Mouse (Mus musculus) erythroid progenitor cell, adult 5-6 weeks (primary cell): ENCODE results near the gene Snx21. TPM values are rescaled to one million over a fixed set of nuclear protein-coding genes. Genes with fewer than 3 reads are reported as not detected.

ENCODE experiments used
- ATAC-seq: replicated peaks from 2 replicates; pipeline ENCODE4 v1.8.0; 2016; ENCODE audit warnings: moderate number of reproducible peaks, mild to moderate bottlenecking, moderate TSS enrichment, inconsistent platforms; ENCODE audit not compliant: poor library complexity, low FRiP score, severe bottlenecking
- total RNA-seq, 2 experiments: library from RNA; stranded (forward) in 1 of 2; stranded (reverse) in 1 of 2; fragments of 150-400 nt in 1 of 2; fragments of 186-747, 209-891 nt in 1 of 2; gene quantifications; 2 replicates each; pipeline versions ENCODE4 v1.2.3 to v1.2.4; 2015 to 2017; ENCODE audit warnings: low replicate concordance in 2 of 2

Gene Snx21
- not detected in 2 replicates for total RNA-seq (2015; ENCODE audit: low replicate concordance)
- 0.13 TPM in 1 of 2 replicates, not detected in the other for total RNA-seq (2017; ENCODE audit: low replicate concordance)

DNA sequence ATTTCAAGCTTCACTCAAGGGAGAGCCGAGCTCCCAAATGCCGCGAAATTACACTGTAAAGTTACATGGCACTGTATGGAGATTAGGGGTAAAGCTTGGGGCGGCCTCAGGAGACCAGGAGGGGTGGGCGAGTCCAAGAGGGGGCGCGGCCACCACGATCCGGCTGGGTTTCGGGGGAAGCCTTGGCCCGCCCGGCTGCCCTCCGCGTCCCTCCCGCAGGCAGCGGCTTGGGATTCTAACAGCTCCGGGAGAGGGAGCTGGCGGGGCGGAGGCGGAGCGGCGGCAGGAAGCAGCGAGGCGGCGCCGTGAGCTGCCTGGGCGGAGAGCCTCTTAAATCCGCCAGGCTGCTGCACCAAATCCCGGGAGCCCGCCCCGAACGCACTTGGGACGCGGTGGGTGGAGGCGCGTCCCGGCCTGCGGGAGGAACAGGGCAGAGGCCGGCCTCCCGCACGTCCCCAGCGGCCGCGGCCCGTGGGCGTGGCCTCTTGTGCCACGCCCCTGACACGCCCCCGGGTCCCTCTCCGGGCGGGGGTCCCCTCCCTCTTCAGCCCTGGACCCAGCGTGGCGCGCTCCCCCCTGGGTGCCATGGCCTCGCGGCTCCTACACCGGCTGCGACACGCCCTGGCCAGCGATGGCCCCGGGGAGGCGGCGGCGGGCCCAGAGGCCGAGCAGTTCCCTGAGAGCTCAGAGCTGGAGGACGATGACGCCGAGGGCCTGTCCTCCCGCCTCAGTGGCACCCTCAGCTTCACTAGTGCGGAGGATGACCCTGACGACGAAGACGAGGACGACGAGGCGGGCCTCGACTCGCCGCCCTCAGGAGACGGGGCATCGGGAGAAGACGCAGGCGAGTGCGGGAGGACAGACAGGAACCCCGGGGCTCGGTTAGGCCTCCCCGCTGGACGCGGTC lies at the start of gene Snx21:
Gene Snx21 (plus strand): TSS at position 343 of the 907 bp plus-strand sequence.
- ATAC-seq: peak; percentile 84

DNA sequence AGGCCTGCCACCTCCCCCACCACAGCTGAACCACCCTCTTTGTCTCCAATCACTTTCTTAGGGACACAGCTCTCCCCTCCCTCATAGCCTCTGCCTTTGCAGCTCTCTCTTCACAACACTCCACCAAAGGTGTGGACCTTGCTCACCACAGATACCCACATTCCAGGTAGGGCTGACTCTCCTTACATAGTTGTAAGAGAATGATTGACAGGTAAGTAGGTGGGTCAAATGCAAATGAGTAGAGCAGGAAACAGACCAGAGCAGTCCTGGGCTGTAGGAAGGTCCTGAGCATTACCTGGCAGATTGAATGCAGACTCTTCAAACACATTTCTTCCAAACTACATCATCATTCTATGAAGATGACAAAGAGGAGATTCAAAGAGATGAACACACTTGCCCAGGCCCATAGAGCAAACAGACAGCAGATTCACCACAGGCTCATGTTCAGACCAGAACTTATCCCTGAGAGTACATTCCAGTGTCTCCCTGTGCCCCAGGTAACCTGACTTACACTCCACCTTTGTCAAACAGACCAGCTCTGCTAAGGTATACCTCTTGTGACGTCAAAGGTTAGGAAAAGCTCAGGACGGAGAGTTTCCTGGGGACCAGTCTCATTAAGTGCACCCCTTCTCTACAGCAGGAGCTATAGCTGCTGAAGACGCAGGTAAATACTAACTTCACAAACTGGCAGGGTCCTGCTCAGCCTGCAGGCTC lies 48.1 kb upstream of the Snx21 start:
- no peak for ATAC-seq

- no peak for ATAC-seq
Observed at GRCm38 (mm10) chr2:164739876-164740275, 45.7 kb upstream of the Snx21 start.

- ATAC-seq: no peak
Observed at GRCm38 (mm10) chr2:164744987-164745386, 40.6 kb upstream of the Snx21 start.

DNA sequence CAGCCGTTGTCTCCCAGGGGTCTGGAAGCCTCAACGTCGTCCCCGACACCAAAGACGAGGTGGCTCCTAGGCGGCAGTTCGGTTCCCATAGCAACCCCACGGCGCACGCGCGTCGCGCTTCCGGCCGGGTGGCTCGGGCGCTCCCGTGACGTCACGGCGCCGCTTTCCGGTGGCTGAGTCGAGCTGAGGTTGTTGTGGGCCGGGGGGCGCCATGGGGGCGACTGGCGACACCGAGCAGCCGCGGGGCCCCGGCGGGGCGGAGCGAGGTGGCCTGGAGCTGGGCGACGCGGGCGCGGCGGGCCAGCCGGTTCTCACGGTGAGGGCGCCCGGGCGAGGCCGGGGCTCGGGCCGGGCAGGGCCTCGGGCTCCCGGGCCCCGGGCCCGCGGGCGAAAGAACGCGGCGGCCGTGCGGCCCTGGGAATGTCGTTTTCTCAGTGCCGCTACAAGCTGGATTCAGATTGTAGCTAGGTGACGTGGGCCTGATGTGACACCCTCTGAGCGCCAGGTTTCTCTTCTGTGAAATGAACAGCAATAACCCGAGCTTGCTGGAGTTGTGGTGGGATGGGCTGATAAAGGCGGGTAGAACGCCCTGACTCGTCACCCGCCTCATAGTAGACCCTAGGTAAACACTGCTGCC lies 39.7 kb upstream of the Snx21 start, which contains the start of the genes Wfdc3 and Dnttip1:
Gene Wfdc3 (minus strand): TSS at position 89 of the 637 bp plus-strand sequence.
Gene Dnttip1 (plus strand): TSS at position 141 of the 637 bp plus-strand sequence.
- ATAC-seq: peak; percentile 83

DNA sequence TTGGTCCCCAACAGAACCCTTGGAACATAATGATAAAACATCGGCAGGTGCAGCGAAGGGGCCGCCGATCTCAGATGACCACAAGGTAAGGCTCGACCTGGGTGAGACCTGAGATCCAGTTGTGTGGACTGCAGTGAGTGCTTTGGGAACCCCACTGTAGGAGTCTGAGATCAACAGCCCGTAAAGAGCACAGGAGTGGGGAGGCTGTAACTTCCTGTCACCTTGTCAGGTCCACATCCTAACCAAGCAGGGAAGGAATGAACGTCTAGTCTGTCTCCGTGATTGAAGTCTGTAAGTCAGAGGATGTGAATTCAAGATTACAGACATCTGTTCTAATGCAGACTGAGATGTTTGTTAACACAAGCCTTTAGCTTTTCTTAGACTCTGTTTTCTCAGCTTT lies 38.9 kb upstream of the Snx21 start:
- peak; percentile 26; the same call in 1 of the 2 replicates for ATAC-seq

- ATAC-seq: no peak
Observed at GRCm38 (mm10) chr2:164748191-164748590, 37.4 kb upstream of the Snx21 start.

GRCm38 (mm10) chr2:164748991-164749390 lies 36.6 kb upstream of the Snx21 start:
- ATAC-seq: no peak

- ATAC-seq: no peak
Observed at GRCm38 (mm10) chr2:164752454-164752853, 33.2 kb upstream of the Snx21 start.

GRCm38 (mm10) chr2:164754105-164754504 lies 31.5 kb upstream of the Snx21 start:
- no peak for ATAC-seq

- no peak for ATAC-seq
Observed at GRCm38 (mm10) chr2:164754800-164755199, 30.8 kb upstream of the Snx21 start.

GRCm38 (mm10) chr2:164757841-164758240 lies 27.8 kb upstream of the Snx21 start:
- no peak for ATAC-seq

DNA sequence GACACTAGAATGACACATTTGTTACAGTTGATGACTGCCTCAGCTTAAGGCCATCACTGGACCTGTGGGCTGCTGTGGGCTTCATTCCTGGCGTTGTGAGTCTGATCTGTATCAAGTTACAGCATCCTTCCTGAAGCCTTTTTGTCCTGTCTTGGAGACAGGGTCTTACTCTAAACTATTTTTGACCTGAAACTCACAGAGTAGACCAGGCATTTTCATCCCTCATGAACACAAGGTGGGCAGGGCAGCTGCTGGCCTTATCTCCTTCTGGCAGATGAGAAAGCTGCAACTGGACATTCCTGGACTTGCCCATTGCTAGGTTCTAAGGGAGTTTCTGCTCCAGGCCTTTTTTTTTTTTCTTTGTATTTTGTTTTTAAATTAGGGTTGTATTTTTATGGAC lies 26.9 kb upstream of the Snx21 start:
- peak; percentile 65 for ATAC-seq

DNA sequence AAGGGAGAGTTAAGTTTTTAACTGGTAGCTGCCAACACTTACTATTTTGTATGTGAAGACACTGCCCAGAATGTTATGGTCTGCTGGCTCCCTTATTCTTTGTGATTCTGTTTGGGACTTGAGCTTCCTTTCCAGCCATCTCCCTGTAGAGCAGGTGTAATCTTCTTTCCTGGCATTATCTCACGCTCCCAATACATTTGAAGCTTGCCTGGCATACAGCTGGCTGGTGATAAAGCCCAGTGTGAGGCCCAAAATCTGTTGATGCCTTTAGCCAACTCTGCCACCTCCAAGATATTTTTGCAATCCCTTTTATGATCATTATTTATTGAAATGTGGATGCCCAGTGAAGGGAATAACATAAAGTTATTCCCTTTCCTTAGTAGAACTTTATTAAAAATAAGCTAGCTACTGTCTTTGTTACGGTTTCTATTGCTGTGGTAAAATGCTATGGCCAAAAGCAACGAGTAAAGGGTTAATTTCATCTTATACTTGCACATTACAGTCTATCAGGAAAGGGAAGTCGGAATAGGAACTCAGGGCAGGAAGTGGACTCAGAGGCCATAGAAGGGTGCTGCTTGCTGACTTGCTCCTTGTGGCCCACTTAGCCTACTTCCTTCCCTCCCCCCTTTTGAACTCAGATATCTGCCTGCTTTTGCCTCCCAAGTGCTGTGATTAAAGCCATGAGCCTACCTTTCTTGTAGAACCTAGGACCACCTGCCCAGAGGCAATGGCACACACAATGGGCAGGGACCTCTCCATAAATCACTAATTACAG lies 25.4 kb upstream of the Snx21 start:
- peak; percentile 71 for ATAC-seq

- ATAC-seq: peak; percentile 77
Observed at GRCm38 (mm10) chr2:164761502-164761901, 24.1 kb upstream of the Snx21 start.

GRCm38 (mm10) chr2:164761971-164762370 lies 23.7 kb upstream of the Snx21 start:
- ATAC-seq: no peak

- no peak for ATAC-seq
Observed at GRCm38 (mm10) chr2:164762593-164762992, 23.0 kb upstream of the Snx21 start.

DNA sequence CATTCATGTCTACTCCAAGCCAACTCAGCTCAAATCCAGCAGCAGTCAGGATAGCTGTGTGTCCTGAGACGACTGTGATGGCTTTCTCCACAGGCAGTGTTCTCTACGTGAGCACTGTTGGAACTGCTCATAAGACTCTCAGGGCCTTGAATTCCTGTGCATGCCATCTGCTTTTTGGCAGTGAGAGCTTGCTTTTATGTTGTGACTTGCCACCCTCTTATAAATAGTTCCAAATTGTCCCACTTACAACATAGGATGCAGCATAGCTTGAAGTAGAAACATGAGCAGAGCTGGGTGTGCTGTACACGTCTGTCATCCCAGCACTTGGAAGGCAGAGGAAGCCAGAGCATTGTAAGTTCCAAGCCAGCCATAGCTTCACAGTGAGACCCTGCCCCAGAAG lies 19.8 kb upstream of the Snx21 start:
- ATAC-seq: no peak

GRCm38 (mm10) chr2:164767812-164768540 lies 17.6 kb upstream of the Snx21 start:
- ATAC-seq: no peak
